Comparison of ENCODE assay signal across 15 mouse cellular contexts in the genomic region with DNA sequence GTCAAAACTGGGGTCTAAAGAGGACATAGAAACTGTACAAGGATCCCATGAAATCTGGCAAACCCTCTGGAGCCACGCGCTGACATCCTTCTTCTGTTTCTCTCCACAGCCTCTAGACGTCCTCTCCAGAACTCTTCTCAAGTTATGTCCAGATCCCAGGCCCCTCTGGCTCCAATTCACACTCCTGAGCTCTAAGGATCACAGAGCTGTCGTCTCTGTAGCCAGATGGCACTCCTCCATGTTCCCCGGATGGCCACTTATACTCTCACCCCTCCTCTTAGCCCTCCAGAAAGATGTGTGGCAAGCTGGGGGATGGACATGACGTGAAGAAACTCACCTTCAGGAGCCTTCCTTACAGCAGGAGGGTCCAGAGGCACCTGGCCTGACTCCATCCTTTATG. TPM values are rescaled to one million over a fixed set of nuclear protein-coding genes. Genes with fewer than 3 reads are reported as not detected.
"Had no signal": no experiment of that assay in that cellular context is flagged by ENCODE, and none has a peak within 500 bp of the region (broad histone marks: within the 10 kb centered on the region; RNA-seq: fewer than 3 reads in every experiment).

No protein-coding gene starts in this region.

- H3K27ac ChIP-seq: midbrain, embryonic 12.5 days had no signal

- H3K36me3 ChIP-seq: limb, embryonic 12.5 days; midbrain, embryonic 12.5 days had no signal

- H3K27me3 ChIP-seq: limb, embryonic 12.5 days; midbrain, embryonic 12.5 days had no signal

- H3K9me3 ChIP-seq: limb, embryonic 12.5 days; midbrain, embryonic 12.5 days had no signal

- DNase-seq: lung, adult 2 months; lung, postnatal 36 days; right cerebral cortex, postnatal 14 days had no signal

- H3K4me3 ChIP-seq: midbrain, embryonic 12.5 days had no signal

RNA-seq across cellular contexts. Expression of a gene that starts 30.7 kb away (rescaled TPM):
- total RNA-seq: layer of hippocampus, adult 2 months; layer of hippocampus, postnatal 10 days; left cerebral cortex, postnatal 36 days; liver, adult 2 months; megakaryocyte progenitor cell, adult 5-6 weeks had no signal
- polyA plus RNA-seq: kidney, embryonic 14.5 days; limb, embryonic 12.5 days; liver, adult 2 months; lung, adult 2 months; lung, postnatal 0 days; midbrain, embryonic 12.5 days; midbrain, embryonic 16.5 days; neural tube, embryonic 14.5 days; small intestine, adult 2 months had no signal

RNA-seq across cellular contexts. Expression of a gene that starts 35.6 kb away (rescaled TPM):
- total RNA-seq: liver, adult 2 months; megakaryocyte progenitor cell, adult 5-6 weeks had no signal
- polyA plus RNA-seq: kidney, embryonic 14.5 days; liver, adult 2 months had no signal

RNA-seq across cellular contexts. Expression of a gene that starts 55.4 kb away (rescaled TPM):
- total RNA-seq: megakaryocyte progenitor cell, adult 5-6 weeks had no signal
